Mouse (Mus musculus) T-cell, adult 2 months (primary cell): ENCODE results near the gene H2-Q2.
A peak's percentile ranks its signal among the peaks of the same experiment; 100 is the strongest.
"Not testable (repeated sequence)": the region's sequence is repeated elsewhere in the genome, so short reads cannot be mapped to it uniquely, and the experiment has no call there.

ENCODE experiments used
- DNase-seq: peaks from one replicate; pipeline ENCODE4 v3.0.0; 2022; ENCODE audit warnings: low spot score

Gene H2-Q2

DNA sequence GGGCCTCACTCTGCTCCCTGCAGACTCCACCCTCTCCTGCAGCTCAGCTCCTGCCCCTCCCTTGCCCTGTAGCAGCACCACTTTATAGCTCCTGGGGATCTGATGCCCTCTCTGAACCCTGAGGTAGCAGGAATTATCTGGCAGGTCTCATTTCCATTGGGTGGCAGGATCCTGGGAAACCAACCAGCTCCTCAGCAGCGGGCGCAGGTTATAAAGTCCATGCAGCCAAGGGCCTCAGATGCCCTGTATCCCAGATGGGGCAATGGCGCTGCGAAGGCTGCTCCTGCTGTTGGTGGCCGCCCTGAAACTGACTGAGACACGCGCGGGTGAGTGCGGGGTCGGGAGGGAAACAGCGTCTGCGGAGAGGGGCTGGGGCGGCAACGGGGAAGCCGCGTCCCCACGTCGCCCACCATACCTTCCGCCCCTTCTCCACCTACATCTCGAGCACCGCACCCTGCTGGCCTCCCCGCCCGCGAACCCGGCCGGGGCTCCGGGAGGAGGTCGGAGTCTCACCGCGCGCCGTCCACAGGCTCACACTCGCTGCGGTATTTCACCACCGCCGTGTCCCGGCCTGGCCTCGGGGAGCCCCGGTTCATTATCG is at the start of gene H2-Q2:
H2-Q2 (plus strand) TSS at position 172 of the 601 bp plus-strand sequence.
- DNase-seq, result peak; percentile 32

DNA sequence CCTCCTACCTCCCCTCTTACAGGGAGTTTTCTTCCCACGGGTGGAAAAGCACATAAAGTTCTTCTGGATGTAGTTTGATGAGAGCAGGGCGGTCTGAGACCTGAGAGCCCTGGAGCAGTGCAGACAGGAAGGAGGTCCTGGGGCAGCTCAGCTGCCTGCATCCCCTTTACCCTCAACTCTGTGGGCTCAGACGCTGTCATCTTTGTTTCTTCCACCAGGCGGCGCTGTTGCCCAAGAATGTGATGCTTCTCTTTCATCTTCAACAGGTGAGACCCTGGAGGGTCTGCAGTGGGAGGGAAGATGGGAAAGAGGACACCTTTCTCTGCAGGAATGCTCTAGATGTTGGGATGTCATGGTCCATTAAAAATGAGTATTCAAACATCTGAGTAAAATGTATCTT is 46.2 kb upstream of the H2-Q2 start:
- DNase-seq, result peak; percentile 73

GRCm38 (mm10) chr17:35300261-35300945 is 41.6 kb upstream of the H2-Q2 start:
- peak; percentile 44 for DNase-seq

GRCm38 (mm10) chr17:35301645-35302258 is 40.3 kb upstream of the H2-Q2 start:
- peak; percentile 84 for DNase-seq

DNA sequence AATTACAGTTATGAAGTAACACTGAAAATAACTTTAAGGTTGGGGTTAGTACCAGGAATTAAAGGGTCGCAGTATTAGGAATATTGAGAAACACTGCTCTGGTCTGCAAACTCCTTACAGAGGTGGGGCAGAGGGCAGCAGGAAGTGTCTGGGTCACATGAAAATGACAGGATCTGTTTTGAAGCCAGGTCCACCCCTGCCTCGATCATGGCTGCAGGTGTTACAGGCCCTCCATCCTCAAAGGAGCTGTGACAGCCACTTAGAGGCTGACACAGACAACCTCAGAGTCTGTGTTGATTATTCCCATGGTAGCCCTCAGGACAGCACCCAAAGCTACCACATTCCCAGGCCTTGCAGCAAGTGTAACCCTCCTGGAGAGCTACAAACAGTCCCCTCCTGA is 38.8 kb upstream of the H2-Q2 start:
- no peak for DNase-seq

GRCm38 (mm10) chr17:35303756-35304350 is 38.2 kb upstream of the H2-Q2 start:
- no peak for DNase-seq

- DNase-seq, result no peak
These were observed 37.6 kb upstream of the H2-Q2 start for GRCm38 (mm10) chr17:35304478-35304877.

DNA sequence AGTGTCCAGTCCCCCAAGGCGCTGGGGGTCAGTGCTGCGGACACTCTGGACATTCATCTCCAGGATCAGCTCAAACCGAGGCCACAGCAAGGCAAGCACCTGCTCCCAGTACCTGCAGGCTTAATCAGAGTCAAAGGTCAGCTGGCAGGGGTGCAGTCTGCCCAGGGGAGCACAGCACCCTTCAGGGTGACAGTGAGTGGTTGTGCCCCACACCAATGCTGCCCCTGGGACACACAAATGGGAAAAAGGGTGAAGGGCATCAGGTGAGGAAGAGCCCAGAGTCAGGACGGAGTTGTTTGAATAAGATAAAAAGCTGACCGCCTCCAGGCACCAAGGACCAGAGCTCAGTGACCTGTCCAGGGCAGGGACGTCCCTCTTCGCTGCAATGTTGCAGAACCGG is 37.1 kb upstream of the H2-Q2 start:
- DNase-seq, result not testable (repeated sequence)

- no peak for DNase-seq
These were observed 23.4 kb upstream of the H2-Q2 start for GRCm38 (mm10) chr17:35318671-35319070.

GRCm38 (mm10) chr17:35320327-35321081 is 21.5 kb upstream of the H2-Q2 start, which contains the start of gene H2-Q1:
Gene H2-Q1, plus strand, starts transcription at chr17:35320405.
- no peak for DNase-seq

DNA sequence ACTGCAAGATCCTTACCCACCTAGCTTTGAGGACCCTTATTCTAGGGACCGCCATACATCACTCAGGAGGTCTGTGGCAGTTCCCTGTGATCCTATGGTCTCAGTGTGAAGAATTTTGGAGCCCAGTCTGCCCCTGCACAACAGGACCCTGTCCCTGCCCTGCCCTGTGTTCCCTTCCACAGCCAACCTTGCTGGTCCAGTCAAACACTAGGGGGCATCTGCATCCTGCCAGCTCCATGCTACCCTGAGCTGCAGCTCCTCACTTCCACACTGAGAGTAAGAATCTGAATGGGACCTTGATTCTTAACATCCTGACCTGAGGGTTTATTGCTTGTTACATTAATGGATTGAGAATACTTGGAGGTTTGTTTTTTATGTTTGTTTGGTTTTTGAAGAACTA is 16.9 kb upstream of the H2-Q2 start:
- not testable (repeated sequence) for DNase-seq

GRCm38 (mm10) chr17:35326000-35326399 is 16.0 kb upstream of the H2-Q2 start:
- not testable (repeated sequence) for DNase-seq

DNA sequence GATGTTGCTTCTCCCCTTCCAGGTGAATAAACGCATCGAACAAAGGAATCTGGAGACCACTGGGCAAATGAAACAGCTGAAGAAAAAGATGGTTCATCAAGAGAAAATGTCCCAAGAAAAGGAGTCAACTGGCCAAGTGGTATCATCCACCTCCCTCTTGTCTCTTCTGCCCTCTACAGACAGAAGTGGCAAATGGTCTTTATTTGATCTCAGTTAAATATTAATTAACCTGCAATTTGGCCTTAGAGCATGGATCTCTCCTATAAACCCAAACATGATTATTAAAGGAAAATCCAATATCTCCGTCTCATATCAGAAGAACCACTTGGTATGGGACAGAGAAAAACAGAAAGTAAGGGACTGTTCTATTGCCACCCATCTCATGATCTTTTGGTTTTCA is 12.3 kb upstream of the H2-Q2 start:
- DNase-seq, result not testable (repeated sequence)

- not testable (repeated sequence) for DNase-seq
These were observed 10.5 kb upstream of the H2-Q2 start for GRCm38 (mm10) chr17:35331546-35331945.

DNA sequence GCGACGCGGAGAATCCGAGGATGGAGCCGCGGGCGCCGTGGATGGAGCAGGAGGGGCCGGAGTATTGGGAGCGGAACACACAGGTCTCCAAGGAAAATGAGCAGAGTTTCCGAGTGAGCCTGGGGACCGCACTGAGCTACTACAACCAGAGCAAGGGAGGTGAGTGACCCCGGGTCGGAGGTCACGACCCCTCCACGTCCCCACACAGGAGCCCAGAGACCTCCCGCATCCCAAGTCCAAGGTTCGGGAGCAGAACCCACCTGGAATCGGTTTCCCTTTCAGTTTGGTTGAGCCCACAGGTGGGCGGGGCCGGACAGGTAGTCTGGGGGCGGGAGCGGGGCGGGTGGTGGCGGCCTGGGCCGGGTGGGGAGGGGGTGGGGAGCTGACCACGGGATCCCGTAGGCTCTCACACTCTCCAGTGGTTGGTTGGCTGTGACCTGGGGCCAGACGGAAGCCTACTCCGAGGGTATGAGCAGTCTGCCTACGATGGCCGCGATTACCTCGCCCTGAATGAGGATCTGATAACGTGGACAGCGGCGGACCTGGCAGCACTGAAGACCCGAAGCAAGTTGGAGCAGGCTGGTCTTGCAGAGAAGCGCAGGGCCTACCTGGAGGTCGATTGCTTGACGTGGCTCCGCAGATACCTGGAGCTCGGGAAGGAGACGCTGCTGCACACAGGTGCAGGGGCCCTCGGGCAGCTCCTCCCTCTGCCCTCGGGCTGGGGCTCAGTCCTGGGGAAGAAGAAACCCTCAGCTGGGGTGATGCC is 852 bp downstream of the H2-Q2 start:
- no peak for DNase-seq

DNA sequence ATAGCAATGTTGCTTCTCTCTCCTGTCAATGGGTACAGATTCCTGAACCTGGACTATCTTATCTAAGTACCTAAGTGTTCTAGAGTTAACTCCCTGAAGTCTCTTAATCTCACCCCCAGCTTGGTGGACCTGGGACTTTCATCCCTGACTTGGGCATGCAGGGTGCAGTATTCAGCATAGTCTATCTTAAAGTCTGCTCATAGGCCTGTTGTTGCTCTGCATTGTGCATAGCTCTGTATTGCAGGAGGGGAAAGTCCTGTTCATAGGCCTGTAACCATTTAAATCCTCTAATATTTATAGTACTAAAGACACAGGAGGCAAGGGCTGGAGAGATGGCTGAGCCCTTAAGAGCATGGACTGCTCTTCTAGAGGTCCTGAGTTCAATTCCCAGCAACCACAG is 5.6 kb downstream of the H2-Q2 start:
- DNase-seq, result not testable (repeated sequence)

GRCm38 (mm10) chr17:35353275-35353674 is 11.2 kb downstream of the H2-Q2 start:
- peak; percentile 63 for DNase-seq

DNA sequence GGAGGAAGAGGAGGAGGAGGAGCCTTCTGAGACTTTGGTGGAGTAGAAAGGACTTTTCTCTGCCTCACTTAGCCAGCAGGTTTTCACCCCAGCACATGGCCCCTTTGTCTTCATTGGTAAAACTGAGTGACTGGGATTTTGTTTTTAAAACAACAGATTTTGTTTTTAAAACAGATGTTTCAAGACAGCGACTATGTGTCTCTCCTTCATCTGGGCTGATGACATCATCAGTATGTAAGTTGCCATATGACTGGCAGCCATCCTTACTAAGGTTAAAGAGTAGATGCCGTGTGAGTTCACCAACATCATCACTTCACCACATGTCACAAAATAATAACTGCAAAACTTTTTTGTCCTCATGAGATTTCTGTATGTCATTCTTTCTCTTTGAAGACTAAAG is 12.0 kb downstream of the H2-Q2 start:
- peak; percentile 24 for DNase-seq

DNA sequence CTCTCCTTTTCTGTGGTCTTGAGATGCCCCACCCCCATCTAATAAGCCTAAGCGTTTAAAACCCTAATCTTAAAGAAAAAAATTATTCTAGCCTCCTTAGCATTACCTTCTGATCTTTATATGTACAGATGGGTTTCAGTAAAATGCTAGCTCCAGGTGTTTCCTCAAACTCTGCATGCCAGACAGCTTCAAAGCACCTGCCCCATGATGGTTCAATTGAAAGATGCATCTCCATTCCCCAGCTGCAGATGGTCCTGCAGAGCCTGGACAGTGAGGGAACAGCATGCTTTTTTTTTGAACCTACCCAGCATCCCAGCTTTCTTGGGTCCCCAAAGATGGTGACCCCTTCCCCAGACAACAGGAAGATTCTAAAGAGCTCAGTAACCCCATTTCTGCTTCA is 15.0 kb downstream of the H2-Q2 start:
- no peak for DNase-seq

DNA sequence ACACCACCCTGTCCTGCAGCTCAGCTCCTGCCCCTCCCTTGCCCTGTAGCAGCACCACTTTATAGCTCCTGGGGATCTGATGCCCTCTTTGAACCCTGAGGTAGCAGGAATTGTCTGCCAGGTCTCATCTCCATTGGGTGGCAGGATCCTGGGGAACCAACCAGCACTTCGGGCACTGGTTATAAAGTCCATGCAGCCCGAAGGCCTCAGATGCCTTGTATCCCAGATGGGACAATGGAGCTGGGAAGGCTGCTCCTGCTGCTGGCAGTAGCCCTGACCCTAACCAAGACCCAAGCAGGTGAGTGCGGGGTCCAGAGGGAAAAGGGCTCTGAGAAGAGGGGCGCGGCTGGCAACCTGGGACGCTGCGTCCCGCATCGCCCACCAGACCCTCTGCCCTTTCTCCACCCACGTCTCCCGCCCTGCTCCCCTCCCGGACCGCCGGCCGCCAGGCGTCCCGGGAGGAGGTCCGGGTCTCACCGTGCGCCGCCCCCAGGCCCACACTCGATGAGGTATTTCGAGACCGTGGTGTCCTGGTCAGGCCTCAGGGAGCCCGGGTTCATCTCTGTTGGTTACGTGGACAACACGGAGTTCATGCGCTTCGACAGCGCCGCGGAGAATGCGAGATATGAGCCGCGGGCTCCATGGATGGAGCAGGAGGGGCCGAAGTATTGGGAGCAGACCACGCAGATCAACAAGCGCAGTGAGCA is 16.9 kb downstream of the H2-Q2 start:
- DNase-seq, result no peak

- DNase-seq, result no peak
These were observed 17.4 kb downstream of the H2-Q2 start for GRCm38 (mm10) chr17:35359470-35359862.
